Mouse (Mus musculus): ENCODE measurements around the gene Kcnab3. TPM values are rescaled to one million over a fixed set of nuclear protein-coding genes. Genes with fewer than 3 reads are reported as not detected.
A peak's percentile ranks its signal among the peaks of the same experiment; 100 is the strongest.

Gene Kcnab3
- 0.09 and 0.20 TPM in 2 replicates for polyA plus RNA-seq (2012; rRNA removed)
- polyA plus RNA-seq (2014; fragmentation: Nextera tagmentation; extraction: Ambion mirVana): 0.06 and 0.10 TPM in 2 replicates

DNA sequence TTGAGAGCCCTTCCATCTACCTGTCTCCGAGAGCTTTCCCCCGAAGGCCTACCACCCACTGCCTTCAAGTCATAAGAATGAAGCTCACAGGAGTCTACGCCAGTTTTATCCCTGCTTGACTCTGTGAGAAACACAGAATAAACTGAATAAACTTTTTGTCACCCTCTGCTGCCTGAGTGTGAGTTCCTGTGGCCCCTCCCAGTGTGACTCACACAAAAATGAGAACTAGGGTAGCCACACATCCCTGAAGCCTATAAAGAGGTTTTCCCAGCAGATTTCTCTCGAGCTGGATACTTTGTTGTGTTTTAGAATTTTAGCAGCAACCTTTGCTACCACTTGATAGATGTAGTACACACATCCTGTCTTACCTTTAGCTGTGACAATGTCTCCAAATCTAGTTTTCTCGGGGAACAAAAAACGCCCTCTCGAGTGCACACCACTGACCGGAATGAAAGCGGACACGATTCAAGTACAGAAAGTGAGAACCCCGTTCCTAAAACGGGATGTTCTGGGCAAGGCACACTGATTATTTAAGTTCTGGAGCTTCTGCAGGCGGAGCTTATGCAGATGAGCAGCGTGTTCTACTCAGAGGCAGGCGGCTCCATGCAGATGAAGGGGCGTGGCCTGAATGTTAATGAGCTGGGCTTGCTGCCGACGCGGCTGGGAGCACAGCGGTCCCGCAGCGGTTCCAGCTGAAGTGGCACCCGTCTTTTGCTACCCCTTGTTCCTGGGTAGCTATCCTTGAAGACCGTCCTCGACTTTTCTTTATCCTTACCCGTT, at the start of gene Kcnab3:
Gene Kcnab3 (plus strand): TSS at position 631 of the 780 bp plus-strand sequence.
- no peak for TF ChIP-seq CTCF (IDR thresholded peaks at IDR 0.05; ENCODE audit: low read depth)
- TF ChIP-seq EP300 (IDR thresholded peaks at IDR 0.05; ENCODE audit: low read depth): no peak
- peak within 1 kb of the TSS; percentile 28; the same call in 1 of the 2 replicates for H3K9ac ChIP-seq (replicated peaks)
- H3K27me3 ChIP-seq (ENCODE audit: control insufficient read depth, insufficient read depth, low read length): peaks cover 32% of the 10 kb centered on the region
- DNase-seq (ENCODE audit: low read depth in 3 of 3, low spot score in 3 of 3): peak; percentile 86 to 89 (median 87)
- no peak within 1 kb of the TSS for H3K27ac ChIP-seq
- H3K4me2 ChIP-seq (ENCODE audit: low read depth): peak within 1 kb of the TSS; percentile 100
- H3K9me3 ChIP-seq (ENCODE audit: control insufficient read depth, low read length): no peaks in the 10 kb centered on the region
- 9% methylated on average over 26 of the region's 26 CpGs for WGBS (ENCODE audit: insufficient replicate concordance)
- H3K36me3 ChIP-seq (replicated peaks; ENCODE audit: control insufficient read depth, insufficient read depth, low read depth): no peaks in the 10 kb centered on the region
- H3K4me3 ChIP-seq (ENCODE audit: insufficient read depth in 1 of 2, low read depth in 2 of 2, low read length in 2 of 2): peak within 1 kb of the TSS; percentile 51 to 86
- H3K4me1 ChIP-seq (replicated peaks; ENCODE audit: control insufficient read depth in 2 of 2, insufficient read depth in 2 of 2, low read length in 1 of 2): peaks cover 21 to 26% of the 10 kb centered on the region in 2 experiments
- peak; percentile 55 for ATAC-seq (ENCODE audit: insufficient read depth)

DNA sequence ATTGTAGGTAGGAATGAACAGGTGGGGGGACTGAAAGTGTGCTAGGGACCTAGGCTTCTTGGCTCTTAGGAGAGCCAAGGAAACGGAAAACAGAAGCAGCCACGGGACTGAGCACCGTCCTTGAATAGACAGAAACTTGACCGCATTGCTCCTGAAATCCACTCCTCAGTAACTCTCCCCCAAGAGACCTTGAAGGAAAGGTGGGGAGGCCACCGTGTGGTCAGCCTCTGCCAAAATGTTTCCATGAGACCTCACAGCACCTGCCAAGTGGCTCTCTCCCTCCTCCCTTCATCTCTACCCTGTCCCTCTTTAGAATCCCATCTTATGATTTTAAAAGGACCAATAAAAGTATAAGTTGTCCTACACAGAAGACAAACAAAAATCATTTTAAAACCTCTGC, 48.8 kb upstream of the Kcnab3 start:
- DNase-seq (ENCODE audit: low read depth in 3 of 3, low spot score in 3 of 3) (no peak), ATAC-seq (ENCODE audit: insufficient read depth) (no peak)
- Histone ChIP-seq H3K4me2 (ENCODE audit: low read depth) (no peak overlapping the region), H3K27ac (no peak overlapping the region), H3K4me1 (replicated peaks; ENCODE audit: control insufficient read depth in 2 of 2, insufficient read depth in 2 of 2, low read length in 1 of 2) (no peaks in the 10 kb centered on the region), H3K36me3 (replicated peaks; ENCODE audit: control insufficient read depth, insufficient read depth, low read depth) (no peaks in the 10 kb centered on the region), H3K9ac (replicated peaks) (no peak overlapping the region), H3K9me3 (ENCODE audit: control insufficient read depth, low read length) (no peaks in the 10 kb centered on the region), H3K4me3 (ENCODE audit: insufficient read depth in 1 of 2, low read depth in 2 of 2, low read length in 2 of 2) (no peak overlapping the region), H3K27me3 (ENCODE audit: control insufficient read depth, insufficient read depth, low read length) (no peaks in the 10 kb centered on the region)
- 52% methylated on average over 5 of the region's 5 CpGs for WGBS (ENCODE audit: insufficient replicate concordance)
- TF ChIP-seq EP300 (IDR thresholded peaks at IDR 0.05; ENCODE audit: low read depth): no peak

DNA sequence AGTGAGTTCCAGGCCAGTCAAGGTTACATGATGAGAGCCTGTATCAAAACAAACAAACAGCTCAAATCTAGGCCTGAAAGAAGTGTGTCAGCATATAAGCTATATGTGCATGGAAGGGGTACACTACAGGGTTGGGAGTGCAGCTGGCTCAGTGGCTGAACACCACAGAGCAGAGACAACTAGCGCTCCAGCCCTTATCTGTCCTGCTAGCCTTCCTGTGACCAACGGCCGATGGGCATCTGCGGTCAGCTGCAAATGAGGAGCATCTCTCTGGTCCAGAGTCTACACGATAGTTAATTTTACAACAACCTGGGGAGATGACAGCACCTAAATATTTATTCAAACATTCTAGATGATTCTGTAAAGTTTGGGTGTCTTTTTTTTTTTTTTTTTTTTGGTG, 34.9 kb upstream of the Kcnab3 start:
- 42% methylated on average over 5 of the region's 5 CpGs for WGBS (ENCODE audit: insufficient replicate concordance)
- Histone ChIP-seq H3K27ac (no peak overlapping the region), H3K4me1 (replicated peaks; ENCODE audit: control insufficient read depth in 2 of 2, insufficient read depth in 2 of 2, low read length in 1 of 2) (no peaks in the 10 kb centered on the region; a peak in 1 of 4 replicates), H3K9ac (replicated peaks) (no peak overlapping the region), H3K4me3 (ENCODE audit: insufficient read depth in 1 of 2, low read depth in 2 of 2, low read length in 2 of 2) (no peak overlapping the region), H3K4me2 (ENCODE audit: low read depth) (no peak overlapping the region), H3K27me3 (ENCODE audit: control insufficient read depth, insufficient read depth, low read length) (no peaks in the 10 kb centered on the region), H3K9me3 (ENCODE audit: control insufficient read depth, low read length) (no peaks in the 10 kb centered on the region), H3K36me3 (replicated peaks; ENCODE audit: control insufficient read depth, insufficient read depth, low read depth) (no peaks in the 10 kb centered on the region)
- no peak for TF ChIP-seq CTCF (IDR thresholded peaks at IDR 0.05; ENCODE audit: low read depth)
- TF ChIP-seq EP300 (IDR thresholded peaks at IDR 0.05; ENCODE audit: low read depth): no peak
- ATAC-seq (ENCODE audit: insufficient read depth) (no peak), DNase-seq (ENCODE audit: low read depth in 3 of 3, low spot score in 3 of 3) (no peak)

DNA sequence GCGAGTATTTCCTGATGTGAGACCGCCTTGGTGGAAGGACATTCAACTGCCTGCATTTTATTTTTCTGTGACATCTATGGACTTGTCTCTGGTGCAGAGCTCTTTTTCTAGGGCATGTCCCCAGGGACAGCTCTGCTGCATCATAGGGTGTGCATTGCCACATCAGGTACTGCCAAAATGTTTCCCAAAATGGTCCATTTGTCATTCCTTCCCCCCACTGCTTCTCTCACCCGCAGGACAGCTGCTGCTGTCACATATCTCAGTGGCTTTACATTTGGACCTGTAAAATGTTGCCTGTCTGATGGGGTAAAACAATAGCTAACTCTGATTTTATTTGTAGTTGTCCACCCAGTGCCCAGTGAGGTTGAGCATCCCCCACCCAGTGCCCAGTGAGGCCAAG, 30.8 kb upstream of the Kcnab3 start:
- Histone ChIP-seq H3K4me3 (ENCODE audit: insufficient read depth in 1 of 2, low read depth in 2 of 2, low read length in 2 of 2) (no peak overlapping the region), H3K9ac (replicated peaks) (no peak overlapping the region), H3K36me3 (replicated peaks; ENCODE audit: control insufficient read depth, insufficient read depth, low read depth) (no peaks in the 10 kb centered on the region), H3K4me2 (ENCODE audit: low read depth) (no peak overlapping the region), H3K9me3 (ENCODE audit: control insufficient read depth, low read length) (no peaks in the 10 kb centered on the region), H3K4me1 (replicated peaks; ENCODE audit: control insufficient read depth in 2 of 2, insufficient read depth in 2 of 2, low read length in 1 of 2) (no peaks in the 10 kb centered on the region; a peak in 1 of 4 replicates), H3K27ac (no peak overlapping the region), H3K27me3 (ENCODE audit: control insufficient read depth, insufficient read depth, low read length) (no peaks in the 10 kb centered on the region)
- no peak for TF ChIP-seq CTCF (IDR thresholded peaks at IDR 0.05; ENCODE audit: low read depth)
- no peak for TF ChIP-seq EP300 (IDR thresholded peaks at IDR 0.05; ENCODE audit: low read depth)
- DNase-seq (ENCODE audit: low read depth in 3 of 3, low spot score in 3 of 3): no peak
- ATAC-seq (ENCODE audit: insufficient read depth): no peak
- WGBS (ENCODE audit: insufficient replicate concordance): 67% methylated on average over 3 of the region's 3 CpGs

DNA sequence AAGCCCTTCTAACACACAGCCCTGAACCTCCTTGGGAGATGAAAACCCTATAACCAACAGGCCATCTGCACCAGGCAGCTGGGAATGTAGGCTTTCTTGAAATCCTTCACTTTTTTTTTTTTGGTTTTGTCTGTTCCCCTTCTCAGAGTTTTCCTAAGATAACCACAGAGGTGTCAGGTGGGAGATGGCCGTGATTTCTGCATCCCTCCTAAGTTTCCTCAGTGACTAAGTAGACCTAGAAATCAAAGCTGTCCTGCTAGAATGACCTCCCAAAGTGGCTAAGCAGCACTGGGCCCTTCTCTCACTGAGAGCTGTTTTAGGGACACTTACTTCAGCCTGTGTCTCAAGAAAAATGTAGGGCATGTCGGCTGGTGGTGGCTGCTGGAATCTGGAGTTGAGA, 28.3 kb upstream of the Kcnab3 start:
- H3K4me1 ChIP-seq (replicated peaks; ENCODE audit: control insufficient read depth in 2 of 2, insufficient read depth in 2 of 2, low read length in 1 of 2): no peaks in the 10 kb centered on the region; a peak in 1 of 4 replicates
- H3K9ac ChIP-seq (replicated peaks): no peak overlapping the region
- ATAC-seq (ENCODE audit: insufficient read depth) (no peak), DNase-seq (ENCODE audit: low read depth in 3 of 3, low spot score in 3 of 3) (no peak)
- H3K27ac ChIP-seq: no peak overlapping the region
- TF ChIP-seq CTCF (IDR thresholded peaks at IDR 0.05; ENCODE audit: low read depth) (no peak), EP300 (IDR thresholded peaks at IDR 0.05; ENCODE audit: low read depth) (no peak)
- H3K4me2 ChIP-seq (ENCODE audit: low read depth): no peak overlapping the region
- no peaks in the 10 kb centered on the region for H3K27me3 ChIP-seq (ENCODE audit: control insufficient read depth, insufficient read depth, low read length)
- H3K36me3 ChIP-seq (replicated peaks; ENCODE audit: control insufficient read depth, insufficient read depth, low read depth): no peaks in the 10 kb centered on the region; the same call in 1 of the 2 replicates
- WGBS (ENCODE audit: insufficient replicate concordance): 71% methylated on average over 2 of the region's 2 CpGs
- H3K9me3 ChIP-seq (ENCODE audit: control insufficient read depth, low read length): no peaks in the 10 kb centered on the region
- H3K4me3 ChIP-seq (ENCODE audit: insufficient read depth in 1 of 2, low read depth in 2 of 2, low read length in 2 of 2): no peak overlapping the region
